Mouse (Mus musculus) stomach, embryonic 14.5 days (tissue): ENCODE measurements around the gene Atp6v1f. TPM values are rescaled to one million over a fixed set of nuclear protein-coding genes. Genes with fewer than 3 reads are reported as not detected.

Source experiments
- ATAC-seq: fragments of 200-750 bp; cut with Nextera tagmentation; 2 replicates; pipeline ENCODE4 v1.8.0; 2017; ENCODE audit warnings: low read depth, moderate TSS enrichment; ENCODE audit not compliant: insufficient number of reproducible peaks, insufficient read depth, low FRiP score
- H3K27ac ChIP-seq: fragments of 300-500 bp; sonication (generic); 2 replicates; pipeline ENCODE4 v1.5.1; 2014; ENCODE audit warnings: mild to moderate bottlenecking, low read length, moderate library complexity, mixed read lengths
- H3K27me3 ChIP-seq: fragments of 300-500 bp; sonication (generic); 2 replicates; pipeline ENCODE4 v1.6.1; 2014; ENCODE audit warnings: low read length, control low read depth, mixed read lengths; ENCODE audit not compliant: control insufficient read depth, insufficient read depth
- H3K36me3 ChIP-seq: fragments of 300-500 bp; sonication (generic); 2 replicates; pipeline ENCODE4 v1.6.1; 2014; ENCODE audit warnings: mild to moderate bottlenecking, control low read depth, low read length, moderate library complexity, mixed read lengths; ENCODE audit not compliant: control insufficient read depth, insufficient read depth
- H3K4me1 ChIP-seq: fragments of 300-500 bp; sonication (generic); 2 replicates; pipeline ENCODE4 v1.6.1; 2014; ENCODE audit warnings: low read length, control low read depth, mixed read lengths; ENCODE audit not compliant: control insufficient read depth, insufficient read depth
- H3K4me2 ChIP-seq: fragments of 300-500 bp; sonication (generic); replicated peaks from 2 replicates; pipeline ENCODE4 v1.6.1; 2014; ENCODE audit warnings: low read depth, low read length, control low read depth
- H3K4me3 ChIP-seq: fragments of 300-500 bp; sonication (generic); 2 replicates; pipeline ENCODE4 v1.5.1; 2014; ENCODE audit warnings: low read depth, low read length, control low read depth
- H3K9ac ChIP-seq: fragments of 300-500 bp; sonication (generic); replicated peaks from 2 replicates; pipeline ENCODE4 v1.6.1; 2014; ENCODE audit warnings: low read depth, mild to moderate bottlenecking, control low read depth, low read length, moderate library complexity, mixed read lengths
- H3K9me3 ChIP-seq: fragments of 300-500 bp; sonication (generic); 2 replicates; pipeline ENCODE4 v1.6.1; 2016; ENCODE audit warnings: low read depth, low read length, control low read depth; ENCODE audit not compliant: control insufficient read depth
- WGBS: fragments of 180-500 bp; shearing (Covaris S2); extraction: QIAGEN DNeasy Blood & Tissue Kit; methylation state at CpG from one replicate; pipeline ENCODE4 v1.1.7; 2014; 5-methylcytosine and 5-hydroxymethylcytosine counted together
- polyA plus RNA-seq: library from polyadenylated mRNA; unstranded; fragments of >200 nt; fragmentation: Nextera tagmentation; extraction: Ambion mirVana; gene quantifications from 2 replicates; pipeline ENCODE4 v1.2.1, GENCODE M21; 2014

Atp6v1f gene
- polyA plus RNA-seq = 235 and 266 TPM in 2 replicates

- peak; percentile 92 for ATAC-seq
- Histone ChIP-seq H3K9ac (peak within 1 kb of the TSS; percentile 52), H3K4me2 (peak within 1 kb of the TSS; percentile 64), H3K36me3 (peaks cover 8% of the 10 kb centered on the region), H3K4me1 (peaks cover 7% of the 10 kb centered on the region; the same call in 1 of the 2 replicates), H3K27ac (peak within 1 kb of the TSS; percentile 39; the same call in 1 of the 2 replicates), H3K27me3 (no peaks in the 10 kb centered on the region), H3K9me3 (no peaks in the 10 kb centered on the region), H3K4me3 (peak within 1 kb of the TSS; percentile 68)
- WGBS = under 1% methylated on average over 39 of the region's 39 CpGs
These were observed at the start of gene Atp6v1f for GRCm38 (mm10) chr6:29467583-29468354. Gene Atp6v1f, plus strand, starts transcription at chr6:29467718.

GRCm38 (mm10) chr6:29420596-29420995, 46.9 kb upstream of the Atp6v1f start:
- no peak overlapping the region for H3K9ac ChIP-seq
- H3K27me3 ChIP-seq = no peaks in the 10 kb centered on the region
- H3K4me2 ChIP-seq = no peak overlapping the region
- 84% methylated on average over 2 of the region's 2 CpGs for WGBS
- peaks cover 4% of the 10 kb centered on the region; the same call in 1 of the 2 replicates for H3K36me3 ChIP-seq
- no peaks in the 10 kb centered on the region for H3K4me1 ChIP-seq
- H3K4me3 ChIP-seq = no peak overlapping the region
- no peak for ATAC-seq
- H3K27ac ChIP-seq = no peak overlapping the region
- no peaks in the 10 kb centered on the region for H3K9me3 ChIP-seq

- H3K36me3 ChIP-seq = no peaks in the 10 kb centered on the region
- no peak overlapping the region for H3K27ac ChIP-seq
- no peak overlapping the region for H3K9ac ChIP-seq
- no peaks in the 10 kb centered on the region for H3K9me3 ChIP-seq
- H3K4me2 ChIP-seq = no peak overlapping the region
- no peaks in the 10 kb centered on the region for H3K4me1 ChIP-seq
- 88% methylated on average over 8 of the region's 8 CpGs for WGBS
- no peak overlapping the region for H3K4me3 ChIP-seq
- H3K27me3 ChIP-seq = no peaks in the 10 kb centered on the region
- ATAC-seq = no peak
These were observed 42.4 kb upstream of the Atp6v1f start for GRCm38 (mm10) chr6:29425118-29425517.

GRCm38 (mm10) chr6:29426331-29426730, 41.2 kb upstream of the Atp6v1f start:
- whole genome bisulfite sequencing = 61% methylated on average over 6 of the region's 6 CpGs
- ATAC-seq = no peak

GRCm38 (mm10) chr6:29428171-29428570, 39.3 kb upstream of the Atp6v1f start:
- no peak overlapping the region for H3K27ac ChIP-seq
- no peak overlapping the region for H3K4me3 ChIP-seq
- H3K36me3 ChIP-seq = no peaks in the 10 kb centered on the region
- no peak overlapping the region for H3K9ac ChIP-seq
- H3K9me3 ChIP-seq = no peaks in the 10 kb centered on the region
- WGBS = 64% methylated on average over 4 of the region's 4 CpGs
- H3K27me3 ChIP-seq = no peaks in the 10 kb centered on the region
- H3K4me2 ChIP-seq = no peak overlapping the region
- H3K4me1 ChIP-seq = peaks cover 4% of the 10 kb centered on the region; the same call in 1 of the 2 replicates
- ATAC-seq = no peak

More at GRCm38 (mm10) chr6:29426331-29426730, 41.2 kb upstream of the Atp6v1f start:
- Histone ChIP-seq H3K4me1 (no peaks in the 10 kb centered on the region), H3K4me3 (no peak overlapping the region), H3K4me2 (no peak overlapping the region), H3K27ac (no peak overlapping the region), H3K27me3 (no peaks in the 10 kb centered on the region), H3K36me3 (no peaks in the 10 kb centered on the region), H3K9me3 (no peaks in the 10 kb centered on the region), H3K9ac (no peak overlapping the region)

- Histone ChIP-seq H3K4me3 (no peak overlapping the region), H3K4me1 (peaks cover 8% of the 10 kb centered on the region; the same call in 1 of the 2 replicates), H3K27ac (no peak overlapping the region), H3K4me2 (no peak overlapping the region), H3K36me3 (no peaks in the 10 kb centered on the region), H3K9me3 (no peaks in the 10 kb centered on the region), H3K27me3 (peaks cover 3% of the 10 kb centered on the region; the same call in 1 of the 2 replicates), H3K9ac (no peak overlapping the region)
- 49% methylated on average over 15 of the region's 15 CpGs for WGBS
- no peak for ATAC-seq
These were observed 36.7 kb upstream of the Atp6v1f start for GRCm38 (mm10) chr6:29430681-29431420.

GRCm38 (mm10) chr6:29431473-29431872, 36.0 kb upstream of the Atp6v1f start:
- ATAC-seq = no peak
- no peaks in the 10 kb centered on the region for H3K36me3 ChIP-seq
- H3K4me2 ChIP-seq = no peak overlapping the region
- WGBS = 22% methylated on average over 5 of the region's 5 CpGs
- H3K27ac ChIP-seq = no peak overlapping the region
- no peaks in the 10 kb centered on the region for H3K9me3 ChIP-seq
- H3K4me3 ChIP-seq = no peak overlapping the region
- peaks cover 12% of the 10 kb centered on the region; the same call in 1 of the 2 replicates for H3K4me1 ChIP-seq
- H3K9ac ChIP-seq = no peak overlapping the region
- peaks cover 3% of the 10 kb centered on the region; the same call in 1 of the 2 replicates for H3K27me3 ChIP-seq

- Histone ChIP-seq H3K36me3 (no peaks in the 10 kb centered on the region), H3K4me3 (no peak overlapping the region), H3K4me2 (no peak overlapping the region), H3K27me3 (peaks cover 3% of the 10 kb centered on the region; the same call in 1 of the 2 replicates), H3K4me1 (peaks cover 18% of the 10 kb centered on the region; the same call in 1 of the 2 replicates), H3K9me3 (no peaks in the 10 kb centered on the region), H3K27ac (no peak overlapping the region), H3K9ac (no peak overlapping the region)
- 42% methylated on average over 3 of the region's 3 CpGs for WGBS
- no peak for ATAC-seq
These were observed 35.4 kb upstream of the Atp6v1f start for GRCm38 (mm10) chr6:29432156-29432555.
